Mouse (Mus musculus): ENCODE measurements around the gene Ppp4r3a. TPM values are rescaled to one million over a fixed set of nuclear protein-coding genes. Genes with fewer than 3 reads are reported as not detected.

Ppp4r3a gene
- polyA plus RNA-seq, 1 experiment from 2014 or later, result 68.5 TPM

GRCm38 (mm10) chr12:101012197-101013077 lies 71.1 kb downstream of the Ppp4r3a start:
- peak; percentile 26; the same call in 1 of the 2 replicates for ATAC-seq (ENCODE audit: low FRiP score)
- no peak overlapping the region for H3K27ac ChIP-seq (ENCODE audit: low read depth, low read length)
- H3K27me3 ChIP-seq (ENCODE audit: control insufficient read depth, insufficient read depth, low read length), result no peaks in the 10 kb centered on the region
- DNase-seq (ENCODE audit: low spot score, missing footprints), result no peak
- no peak overlapping the region for H3K4me3 ChIP-seq (ENCODE audit: low read depth, low read length)
- no peak overlapping the region for H3K4me2 ChIP-seq
- no peaks in the 10 kb centered on the region for H3K9me3 ChIP-seq (ENCODE audit: control insufficient read depth, low read length)
- H3K9ac ChIP-seq (ENCODE audit: low read length), result peak overlapping the region; percentile 20; the same call in 1 of the 2 replicates
- 36% methylated on average over 17 of the region's 17 CpGs for WGBS
- H3K4me1 ChIP-seq (ENCODE audit: control insufficient read depth, insufficient read depth, low read length), result peaks cover 29% of the 10 kb centered on the region
- H3K36me3 ChIP-seq (ENCODE audit: control insufficient read depth, insufficient read depth, low read length), result no peaks in the 10 kb centered on the region

DNA sequence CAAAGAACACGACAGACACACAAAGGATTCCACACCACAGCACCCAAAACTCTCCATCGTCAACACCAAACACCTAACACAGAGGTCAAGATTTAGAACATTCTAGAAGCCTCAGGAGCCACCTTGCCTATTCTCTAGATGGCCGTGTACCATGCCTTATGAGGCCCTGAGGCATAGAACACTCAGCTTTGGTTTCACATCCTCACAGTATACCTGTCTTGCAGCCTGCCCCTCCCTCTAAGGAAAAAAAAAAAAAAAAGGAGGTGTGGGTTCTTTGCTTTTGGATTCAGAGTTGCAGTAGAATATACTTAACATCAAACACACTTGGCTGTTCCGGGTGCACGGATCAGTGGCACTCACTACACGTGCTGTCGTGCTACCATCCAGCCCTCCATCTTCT lies 72.5 kb downstream of the Ppp4r3a start:
- 88% methylated on average over 7 of the region's 7 CpGs for WGBS
- Histone ChIP-seq H3K9ac (ENCODE audit: low read length) (no peak overlapping the region), H3K27ac (ENCODE audit: low read depth, low read length) (no peak overlapping the region), H3K4me3 (ENCODE audit: low read depth, low read length) (no peak overlapping the region), H3K9me3 (ENCODE audit: control insufficient read depth, low read length) (no peaks in the 10 kb centered on the region), H3K4me1 (ENCODE audit: control insufficient read depth, insufficient read depth, low read length) (peaks cover 29% of the 10 kb centered on the region), H3K36me3 (ENCODE audit: control insufficient read depth, insufficient read depth, low read length) (no peaks in the 10 kb centered on the region), H3K27me3 (ENCODE audit: control insufficient read depth, insufficient read depth, low read length) (no peaks in the 10 kb centered on the region), H3K4me2 (no peak overlapping the region)
- no peak for ATAC-seq (ENCODE audit: low FRiP score)
- DNase-seq (ENCODE audit: low spot score, missing footprints), result no peak

DNA sequence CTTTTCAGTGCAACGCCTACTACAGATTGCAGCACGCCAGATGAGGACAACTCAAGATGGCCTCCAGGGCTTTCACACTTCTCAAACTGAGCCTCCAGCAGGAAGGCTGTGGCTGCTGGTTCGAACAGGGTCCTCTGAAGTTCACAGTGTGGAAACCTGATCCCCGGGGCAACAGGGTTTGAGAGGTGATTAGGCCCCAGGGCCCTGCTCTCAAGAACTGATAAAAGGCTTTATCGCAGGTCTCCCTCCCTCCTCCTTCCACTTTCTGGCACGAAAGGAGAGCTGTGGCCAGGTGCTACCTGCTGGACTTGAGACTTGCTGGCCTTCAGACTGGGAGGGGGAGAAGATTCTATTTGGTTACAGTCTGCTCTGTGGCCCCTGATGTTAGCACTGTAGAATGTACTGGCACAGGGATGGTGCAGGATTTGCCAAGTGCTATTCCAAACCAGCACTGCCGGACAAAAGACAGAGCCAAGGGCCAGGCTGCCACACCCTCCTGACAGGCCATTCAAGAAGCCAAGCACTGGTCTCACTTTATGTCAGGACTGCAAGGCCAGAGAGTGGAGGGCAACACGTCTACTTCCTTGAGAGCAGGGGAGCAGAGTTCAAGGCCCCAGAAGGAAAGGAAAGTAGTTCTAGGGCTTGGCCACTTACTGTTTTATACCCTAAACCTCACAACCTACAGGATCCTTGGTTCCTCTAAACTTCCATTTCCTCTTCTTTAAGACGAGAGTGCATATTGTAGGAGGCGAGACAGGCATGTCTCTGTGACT lies 73.2 kb downstream of the Ppp4r3a start:
- 73% methylated on average over 10 of the region's 10 CpGs for WGBS
- Histone ChIP-seq H3K4me1 (ENCODE audit: control insufficient read depth, insufficient read depth, low read length) (peaks cover 29% of the 10 kb centered on the region), H3K27me3 (ENCODE audit: control insufficient read depth, insufficient read depth, low read length) (no peaks in the 10 kb centered on the region), H3K36me3 (ENCODE audit: control insufficient read depth, insufficient read depth, low read length) (no peaks in the 10 kb centered on the region), H3K4me2 (no peak overlapping the region), H3K4me3 (ENCODE audit: low read depth, low read length) (no peak overlapping the region), H3K9ac (ENCODE audit: low read length) (no peak overlapping the region), H3K27ac (ENCODE audit: low read depth, low read length) (no peak overlapping the region), H3K9me3 (ENCODE audit: control insufficient read depth, low read length) (no peaks in the 10 kb centered on the region)
- no peak for ATAC-seq (ENCODE audit: low FRiP score)
- no peak for DNase-seq (ENCODE audit: low spot score, missing footprints)

GRCm38 (mm10) chr12:101009225-101009624 lies 74.3 kb downstream of the Ppp4r3a start:
- 86% methylated on average over 4 of the region's 4 CpGs for WGBS
- Histone ChIP-seq H3K4me2 (no peak overlapping the region), H3K9ac (ENCODE audit: low read length) (no peak overlapping the region), H3K4me1 (ENCODE audit: control insufficient read depth, insufficient read depth, low read length) (peaks cover 29% of the 10 kb centered on the region), H3K9me3 (ENCODE audit: control insufficient read depth, low read length) (no peaks in the 10 kb centered on the region), H3K27ac (ENCODE audit: low read depth, low read length) (no peak overlapping the region), H3K27me3 (ENCODE audit: control insufficient read depth, insufficient read depth, low read length) (no peaks in the 10 kb centered on the region), H3K4me3 (ENCODE audit: low read depth, low read length) (no peak overlapping the region), H3K36me3 (ENCODE audit: control insufficient read depth, insufficient read depth, low read length) (no peaks in the 10 kb centered on the region)
- no peak for ATAC-seq (ENCODE audit: low FRiP score)
- no peak for DNase-seq (ENCODE audit: low spot score, missing footprints)

- H3K27me3 ChIP-seq (ENCODE audit: control insufficient read depth, insufficient read depth, low read length), result no peaks in the 10 kb centered on the region
- DNase-seq (ENCODE audit: low spot score, missing footprints) (no peak), ATAC-seq (ENCODE audit: low FRiP score) (no peak)
- H3K9ac ChIP-seq (ENCODE audit: low read length), result no peak overlapping the region
- H3K4me2 ChIP-seq, result no peak overlapping the region
- H3K4me1 ChIP-seq (ENCODE audit: control insufficient read depth, insufficient read depth, low read length), result peaks cover 26% of the 10 kb centered on the region
- 26% methylated on average over 4 of the region's 4 CpGs for WGBS
- no peaks in the 10 kb centered on the region for H3K9me3 ChIP-seq (ENCODE audit: control insufficient read depth, low read length)
- H3K36me3 ChIP-seq (ENCODE audit: control insufficient read depth, insufficient read depth, low read length), result no peaks in the 10 kb centered on the region
- no peak overlapping the region for H3K27ac ChIP-seq (ENCODE audit: low read depth, low read length)
- H3K4me3 ChIP-seq (ENCODE audit: low read depth, low read length), result no peak overlapping the region
Measured at GRCm38 (mm10) chr12:101008648-101009047, 74.9 kb downstream of the Ppp4r3a start.

GRCm38 (mm10) chr12:101007968-101008481 lies 75.5 kb downstream of the Ppp4r3a start:
- 25% methylated on average over 10 of the region's 10 CpGs for WGBS
- DNase-seq (ENCODE audit: low spot score, missing footprints), result no peak
- Histone ChIP-seq H3K4me2 (no peak overlapping the region), H3K9me3 (ENCODE audit: control insufficient read depth, low read length) (no peaks in the 10 kb centered on the region), H3K9ac (ENCODE audit: low read length) (no peak overlapping the region), H3K27me3 (ENCODE audit: control insufficient read depth, insufficient read depth, low read length) (no peaks in the 10 kb centered on the region; the same call in 1 of the 2 replicates), H3K27ac (ENCODE audit: low read depth, low read length) (no peak overlapping the region), H3K4me3 (ENCODE audit: low read depth, low read length) (no peak overlapping the region), H3K4me1 (ENCODE audit: control insufficient read depth, insufficient read depth, low read length) (peaks cover 23% of the 10 kb centered on the region), H3K36me3 (ENCODE audit: control insufficient read depth, insufficient read depth, low read length) (no peaks in the 10 kb centered on the region)
- ATAC-seq (ENCODE audit: low FRiP score), result no peak

DNA sequence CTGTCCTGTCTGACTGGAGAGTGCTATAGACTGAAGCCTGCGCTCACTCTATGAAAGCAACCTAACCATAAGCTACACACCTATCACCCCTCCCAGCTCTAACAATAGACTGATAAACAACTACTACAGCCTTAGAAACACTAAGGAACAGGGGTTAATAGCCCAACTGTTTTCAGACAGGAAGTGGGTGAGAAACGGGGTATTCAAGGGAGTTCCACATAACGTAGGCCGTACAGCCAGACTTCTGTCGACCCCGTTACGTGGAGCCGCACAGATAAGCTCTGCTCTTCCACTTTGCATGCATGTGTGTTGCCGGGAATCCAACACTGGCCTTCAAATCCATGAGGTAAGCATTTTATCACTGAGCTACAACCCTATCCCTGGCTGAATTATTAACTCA lies 76.1 kb downstream of the Ppp4r3a start:
- Histone ChIP-seq H3K27ac (ENCODE audit: low read depth, low read length) (no peak overlapping the region), H3K4me2 (no peak overlapping the region), H3K36me3 (ENCODE audit: control insufficient read depth, insufficient read depth, low read length) (no peaks in the 10 kb centered on the region), H3K4me1 (ENCODE audit: control insufficient read depth, insufficient read depth, low read length) (peaks cover 20% of the 10 kb centered on the region), H3K4me3 (ENCODE audit: low read depth, low read length) (no peak overlapping the region), H3K9ac (ENCODE audit: low read length) (no peak overlapping the region), H3K27me3 (ENCODE audit: control insufficient read depth, insufficient read depth, low read length) (no peaks in the 10 kb centered on the region; the same call in 1 of the 2 replicates), H3K9me3 (ENCODE audit: control insufficient read depth, low read length) (no peaks in the 10 kb centered on the region)
- ATAC-seq (ENCODE audit: low FRiP score) (no peak), DNase-seq (ENCODE audit: low spot score, missing footprints) (no peak)
- 84% methylated on average over 9 of the region's 9 CpGs for WGBS

DNA sequence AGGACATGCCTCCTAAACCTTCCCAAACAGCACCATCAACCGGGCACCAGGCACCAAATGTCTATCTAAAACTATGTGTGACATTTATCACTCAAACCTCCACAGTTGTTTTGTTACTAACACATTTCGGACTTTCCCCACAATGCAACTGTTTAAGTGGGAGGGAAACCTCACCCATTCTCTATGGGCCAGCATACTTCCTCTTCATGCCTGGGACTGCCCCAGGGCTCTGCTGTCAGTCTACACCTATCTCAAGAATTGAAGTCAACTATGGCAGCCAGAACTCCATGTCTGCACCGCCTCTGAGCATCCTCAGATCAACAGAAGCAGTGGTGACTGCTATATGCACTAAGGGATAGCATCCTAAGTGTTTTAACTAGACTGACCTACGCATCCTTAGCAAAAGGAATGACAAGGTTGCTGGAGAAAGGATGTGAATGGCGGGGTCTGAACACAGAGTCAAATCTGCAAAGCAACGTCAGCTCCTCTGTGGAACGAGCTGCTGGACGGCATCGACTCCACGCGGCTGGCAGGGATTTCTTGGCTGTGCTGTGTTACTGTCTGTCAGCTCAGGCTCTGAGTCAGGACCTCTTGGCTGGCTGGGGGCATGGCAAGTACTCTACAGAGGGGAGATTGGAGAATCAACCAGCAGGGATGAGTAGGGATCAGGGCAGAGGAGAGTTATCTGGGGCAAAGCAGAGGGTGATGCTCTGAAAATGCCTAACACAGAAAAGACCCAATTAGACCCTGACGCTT lies 77.7 kb downstream of the Ppp4r3a start:
- ATAC-seq (ENCODE audit: low FRiP score) (no peak), DNase-seq (ENCODE audit: low spot score, missing footprints) (no peak)
- Histone ChIP-seq H3K9ac (ENCODE audit: low read length) (no peak overlapping the region), H3K4me2 (no peak overlapping the region), H3K4me1 (ENCODE audit: control insufficient read depth, insufficient read depth, low read length) (peaks cover 20% of the 10 kb centered on the region), H3K36me3 (ENCODE audit: control insufficient read depth, insufficient read depth, low read length) (no peaks in the 10 kb centered on the region), H3K27me3 (ENCODE audit: control insufficient read depth, insufficient read depth, low read length) (no peaks in the 10 kb centered on the region; the same call in 1 of the 2 replicates), H3K27ac (ENCODE audit: low read depth, low read length) (no peak overlapping the region), H3K9me3 (ENCODE audit: control insufficient read depth, low read length) (no peaks in the 10 kb centered on the region), H3K4me3 (ENCODE audit: low read depth, low read length) (no peak overlapping the region)
- WGBS, result 87% methylated on average over 12 of the region's 12 CpGs
